Mouse (Mus musculus): Measurements from ENCODE around the gene Cdcp1.

The Cdcp1 gene

GRCm38 (mm10) chr9:123215621-123216440, at the start of gene Cdcp1:
Cdcp1 (minus strand) TSS chr9:123216038.
- peak; percentile 16 for DNase-seq

GRCm38 (mm10) chr9:123260611-123261021, 44.8 kb upstream of the Cdcp1 start, which contains the start of gene Tmem158:
Tmem158 (minus strand) TSS chr9:123260764.
- DNase-seq, result peak; percentile 90

- peak; percentile 52 for DNase-seq
These were observed 44.2 kb upstream of the Cdcp1 start for GRCm38 (mm10) chr9:123259896-123260610.

GRCm38 (mm10) chr9:123259461-123259895, 43.6 kb upstream of the Cdcp1 start:
- DNase-seq, result peak; percentile 52

GRCm38 (mm10) chr9:123258796-123259195, 43.0 kb upstream of the Cdcp1 start:
- DNase-seq, result no peak

- no peak for DNase-seq
These were observed 39.9 kb upstream of the Cdcp1 start for GRCm38 (mm10) chr9:123255736-123256135.

- DNase-seq, result no peak
These were observed 32.2 kb upstream of the Cdcp1 start for GRCm38 (mm10) chr9:123247992-123248391.

- DNase-seq, result no peak
These were observed 29.3 kb upstream of the Cdcp1 start for GRCm38 (mm10) chr9:123245146-123245545.

GRCm38 (mm10) chr9:123243988-123244387, 28.1 kb upstream of the Cdcp1 start:
- no peak for DNase-seq

GRCm38 (mm10) chr9:123241191-123241590, 25.4 kb upstream of the Cdcp1 start:
- DNase-seq, result no peak

GRCm38 (mm10) chr9:123240751-123241150, 24.9 kb upstream of the Cdcp1 start:
- no peak for DNase-seq

GRCm38 (mm10) chr9:123240271-123240670, 24.4 kb upstream of the Cdcp1 start:
- no peak for DNase-seq

- no peak for DNase-seq
These were observed 23.8 kb upstream of the Cdcp1 start for GRCm38 (mm10) chr9:123239651-123240050.

- DNase-seq, result no peak
These were observed 22.6 kb upstream of the Cdcp1 start for GRCm38 (mm10) chr9:123238256-123239045.

- no peak for DNase-seq
These were observed 21.9 kb upstream of the Cdcp1 start for GRCm38 (mm10) chr9:123237739-123238138.

- no peak for DNase-seq
These were observed 19.8 kb upstream of the Cdcp1 start for GRCm38 (mm10) chr9:123235621-123236020.

- no peak for DNase-seq
These were observed 14.0 kb upstream of the Cdcp1 start for GRCm38 (mm10) chr9:123229826-123230225.

- DNase-seq, result no peak
These were observed 12.8 kb upstream of the Cdcp1 start for GRCm38 (mm10) chr9:123228671-123229070.

- no peak for DNase-seq
These were observed 11.4 kb upstream of the Cdcp1 start for GRCm38 (mm10) chr9:123227106-123227750.

GRCm38 (mm10) chr9:123224863-123225431, 9.1 kb upstream of the Cdcp1 start:
- no peak for DNase-seq

- DNase-seq, result no peak
These were observed 4.0 kb upstream of the Cdcp1 start for GRCm38 (mm10) chr9:123219826-123220225.

- DNase-seq, result no peak
These were observed 2.5 kb downstream of the Cdcp1 start for GRCm38 (mm10) chr9:123213371-123213770.
